Mouse (Mus musculus) v-Abl transformed pro-B cells (cell line): ENCODE measurements around the gene Papolg.
"Not testable (repeated sequence)": the region's sequence is repeated elsewhere in the genome, so short reads cannot be mapped to it uniquely, and the experiment has no call there.

Source experiments
- in situ Hi-C, 2 experiments: fragments of 400-800 bp; cut with MboI; formaldehyde crosslinking; loops; one replicate each; pipeline ENCODE4 v1.15.1; 2025; ENCODE audit not compliant: unreplicated experiment in 2 of 2

Papolg gene

GRCm38 (mm10) chr11:23895060-23895426 lies at the start of gene Papolg:
TSS of gene Papolg (minus strand) at chr11:23895253.
- in situ Hi-C loops, result no loop called here

DNA sequence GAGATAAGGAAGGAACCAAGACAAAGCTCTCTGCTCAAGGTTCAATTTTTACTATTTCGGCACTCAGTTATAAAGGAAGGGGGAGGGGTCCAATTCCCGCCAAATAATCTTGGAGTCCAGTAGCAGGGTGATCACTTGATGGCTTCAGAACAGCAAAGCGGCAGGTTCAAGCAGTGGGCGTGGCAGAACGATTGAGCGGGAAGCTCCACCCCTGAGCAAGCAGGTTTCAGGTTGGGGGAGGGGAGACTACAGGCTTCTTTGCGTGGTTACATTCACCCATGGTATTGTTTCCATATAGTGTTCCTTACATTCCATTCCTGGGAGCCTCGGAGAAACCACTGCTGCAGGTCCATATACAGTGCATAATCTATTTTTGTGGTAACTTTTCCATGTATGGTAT lies 33.1 kb upstream of the Papolg start:
- in situ Hi-C loops, result not testable (repeated sequence)

DNA sequence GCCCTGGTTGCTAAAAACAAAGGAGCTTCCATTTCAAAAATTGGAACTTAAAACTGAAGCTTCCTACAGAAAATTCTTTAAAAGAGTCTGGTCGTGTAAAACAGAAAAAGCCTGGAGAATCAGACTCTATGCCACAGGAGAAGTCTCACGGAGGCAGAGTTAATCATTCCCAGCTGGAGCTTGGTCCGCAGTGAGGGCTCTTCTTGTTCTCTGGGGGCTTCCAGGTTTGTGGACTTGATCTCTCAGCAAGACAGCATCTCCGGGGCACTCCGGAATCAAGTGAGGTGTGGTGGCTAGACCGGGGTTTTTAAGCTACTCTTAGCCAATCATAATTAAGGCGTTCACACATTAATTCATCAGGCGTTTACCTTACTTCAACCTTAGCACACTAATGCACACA lies 32.6 kb upstream of the Papolg start:
- in situ Hi-C loops, result no loop called here

GRCm38 (mm10) chr11:23913824-23914223 lies 18.8 kb upstream of the Papolg start:
- in situ Hi-C loops, result not testable (repeated sequence)

DNA sequence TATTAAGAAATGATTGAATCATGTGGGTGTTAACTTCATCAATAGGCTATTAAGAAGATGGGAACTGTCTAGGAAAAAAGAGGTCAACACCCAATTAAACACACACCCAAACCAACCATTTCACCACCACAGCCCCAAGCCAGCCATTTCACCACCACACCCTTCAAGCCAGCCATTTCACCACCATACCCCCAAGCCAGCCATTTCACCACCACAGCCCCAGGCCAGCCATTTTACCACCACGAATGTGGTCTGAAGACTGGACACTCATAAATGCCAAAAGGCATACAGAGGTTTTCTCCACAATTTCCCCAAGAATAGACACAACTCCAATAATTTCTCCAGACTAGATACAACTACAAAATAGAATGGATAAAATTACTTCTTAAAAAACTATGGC lies 8.9 kb upstream of the Papolg start:
- in situ Hi-C loops, result no loop called here

DNA sequence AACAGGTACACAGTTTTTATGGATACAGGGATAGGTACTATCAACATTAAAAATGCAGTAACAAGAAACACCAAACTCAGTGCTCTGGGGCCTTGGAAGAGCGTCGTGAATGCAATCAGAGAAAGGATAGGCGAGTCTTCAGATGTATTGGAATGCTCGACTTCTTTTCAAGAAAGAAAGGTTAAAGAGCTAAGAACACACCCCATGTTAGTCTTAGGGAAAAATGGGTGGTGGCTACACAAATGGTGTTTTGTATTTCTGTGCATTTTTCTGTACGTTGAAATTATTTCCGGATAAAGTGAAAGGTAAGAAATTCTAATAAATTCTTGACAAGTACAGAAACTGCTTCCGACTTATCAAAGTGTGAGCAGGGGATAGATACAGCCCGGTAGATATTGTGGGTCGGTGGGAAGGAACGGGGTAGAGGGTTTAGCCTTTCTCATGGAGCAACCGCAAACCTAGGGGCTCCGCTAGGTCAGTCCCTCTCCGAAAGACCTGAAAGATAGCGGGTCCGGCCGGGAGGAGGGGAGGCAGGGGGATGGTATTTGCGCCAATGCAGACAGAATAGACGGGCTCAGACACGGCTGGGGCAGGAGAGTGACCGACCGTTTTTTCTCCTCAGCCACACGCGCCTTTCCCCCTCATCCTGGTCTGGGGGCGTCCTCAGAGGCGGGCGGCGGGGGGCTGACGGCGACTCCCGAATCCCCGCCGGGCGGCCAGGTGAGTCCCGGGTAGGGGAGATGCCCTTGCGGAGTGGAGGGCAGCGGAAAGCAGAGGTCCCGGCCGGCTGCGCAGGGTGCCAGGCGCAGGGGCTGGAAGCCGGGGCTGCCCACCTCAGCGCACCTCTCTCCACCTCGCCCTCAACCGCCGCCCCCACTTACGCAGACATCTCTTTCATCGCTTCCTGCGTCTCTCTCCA lies 653 bp downstream of the Papolg start:
- in situ Hi-C loops, result no loop called here

- in situ Hi-C loops, result no loop called here
Observed at GRCm38 (mm10) chr11:23893556-23893955, 1.5 kb downstream of the Papolg start.

DNA sequence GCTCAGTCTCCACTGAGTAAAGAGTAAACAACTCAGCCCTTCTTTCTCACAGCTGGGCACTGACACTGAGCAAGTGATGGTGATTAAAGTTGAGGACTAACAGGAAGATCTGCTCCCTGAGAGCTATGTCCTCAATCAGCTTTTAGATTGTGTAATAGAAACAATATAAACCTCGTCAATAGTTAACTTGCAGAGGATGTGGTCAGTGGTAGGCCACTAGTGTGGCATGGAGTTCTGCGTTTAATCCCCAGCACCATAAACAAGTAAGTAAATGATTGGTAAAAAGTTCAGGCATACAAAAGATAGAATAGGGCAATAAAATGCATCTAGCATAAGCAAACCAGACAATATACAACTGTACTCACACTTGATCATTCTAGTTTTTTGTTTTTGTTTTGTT lies 30.7 kb downstream of the Papolg start:
- in situ Hi-C loops, result loop anchor here (25.0 kb wide), 2 partner anchors 102 to 377 kb away; partner anchors contain the start of genes Ahsa2 (in 1 of the 2) and Rel (in 1 of the 2)

- in situ Hi-C loops, result loop anchor here (10.0 to 25.0 kb wide), 4 partner anchors 94 to 369 kb away; partner anchors contain the start of genes Ahsa2 (in 1 of the 2) and Rel (in 1 of the 2)
Observed at GRCm38 (mm10) chr11:23856723-23857112, 38.3 kb downstream of the Papolg start.

DNA sequence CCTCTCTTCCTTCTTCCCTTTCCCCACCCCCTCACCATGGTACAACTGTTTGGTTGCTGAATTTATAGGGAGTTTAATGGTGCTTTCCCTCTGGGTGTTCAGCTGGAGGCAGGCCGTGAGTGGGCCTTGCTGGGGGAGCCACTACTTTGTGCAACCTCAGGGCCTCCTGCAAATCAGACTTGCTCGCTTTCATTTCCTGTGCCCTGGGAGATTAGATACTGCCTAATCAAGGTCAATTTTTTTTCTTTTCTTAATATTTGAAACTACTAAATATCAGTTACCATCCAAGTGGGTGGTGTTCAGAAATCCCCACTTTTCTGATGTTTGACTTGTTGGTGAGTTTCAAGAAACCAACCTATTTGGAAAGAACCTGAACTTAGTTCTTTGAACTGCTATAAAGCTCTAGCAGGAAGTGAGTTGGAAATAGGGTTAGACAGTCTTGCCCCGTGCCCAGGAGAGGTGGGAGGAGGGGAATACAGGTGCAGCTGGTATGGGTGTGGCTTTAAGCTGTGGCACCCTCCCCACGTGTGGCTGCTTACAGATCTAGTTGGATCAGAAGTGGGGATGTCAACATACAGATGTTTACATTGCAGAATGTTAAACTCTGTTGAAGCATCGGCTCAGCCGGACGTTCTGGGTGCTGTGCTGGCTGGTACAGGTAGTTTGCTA lies 38.9 kb downstream of the Papolg start:
- in situ Hi-C loops, result loop anchor here (10.0 to 25.0 kb wide), 4 partner anchors 94 to 369 kb away; partner anchors contain the start of genes Ahsa2 (in 1 of the 2) and Rel (in 1 of the 2)

DNA sequence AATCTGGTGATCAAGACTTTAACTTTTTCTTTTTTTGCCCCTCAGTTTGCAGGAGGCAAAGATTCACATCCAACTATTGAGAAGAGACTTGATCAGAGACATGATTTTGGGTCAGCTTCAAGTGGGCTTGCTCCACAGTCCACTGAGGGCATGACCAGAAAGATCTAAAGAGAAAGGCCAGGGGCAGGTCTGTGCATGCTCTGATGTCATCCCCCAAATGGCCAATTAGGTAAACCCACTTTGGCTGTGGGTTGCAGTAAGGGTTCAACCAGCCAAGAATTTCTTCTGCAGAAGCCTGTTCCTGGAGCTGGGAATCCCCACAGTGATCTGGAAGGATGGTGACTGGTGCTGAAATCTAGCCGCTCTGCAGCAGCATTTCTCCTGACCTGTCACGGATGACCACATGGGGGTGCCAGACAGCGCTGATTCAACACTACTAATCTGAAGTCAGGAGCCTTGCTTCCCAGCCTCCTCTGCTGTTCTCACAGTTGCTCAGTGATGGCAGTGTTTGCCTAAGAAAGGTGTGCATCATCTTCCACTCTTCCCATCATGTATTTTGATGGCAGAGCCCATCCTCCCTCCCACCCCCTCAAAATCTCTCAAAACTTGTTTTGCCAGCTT lies 39.8 kb downstream of the Papolg start:
- in situ Hi-C loops, result loop anchor here (10.0 to 25.0 kb wide), 4 partner anchors 93 to 368 kb away; partner anchors contain the start of genes Ahsa2 (in 1 of the 2) and Rel (in 1 of the 2)

DNA sequence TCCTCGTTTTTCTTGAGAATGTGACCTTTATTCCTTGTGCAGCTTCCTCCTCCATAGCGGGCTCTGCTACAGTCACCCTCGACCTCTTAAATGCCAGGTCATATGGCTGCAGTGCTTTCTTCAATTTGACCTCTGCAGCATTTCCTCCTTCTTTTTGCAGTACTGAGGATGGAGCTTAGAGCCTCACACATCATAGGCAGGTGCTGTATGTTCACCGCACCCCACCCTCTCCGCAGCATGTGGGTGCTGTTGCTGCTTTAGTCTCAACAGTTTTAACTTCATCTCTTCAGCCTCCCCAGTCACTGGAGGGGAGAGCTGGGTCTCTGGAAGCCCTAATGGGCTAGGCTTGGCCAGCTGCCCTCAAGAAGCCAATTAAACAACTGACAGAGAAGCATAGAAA lies 41.7 kb downstream of the Papolg start:
- in situ Hi-C loops, result loop anchor here (10.0 to 25.0 kb wide), 4 partner anchors 91 to 366 kb away; partner anchors contain the start of genes Ahsa2 (in 1 of the 2) and Rel (in 1 of the 2)

DNA sequence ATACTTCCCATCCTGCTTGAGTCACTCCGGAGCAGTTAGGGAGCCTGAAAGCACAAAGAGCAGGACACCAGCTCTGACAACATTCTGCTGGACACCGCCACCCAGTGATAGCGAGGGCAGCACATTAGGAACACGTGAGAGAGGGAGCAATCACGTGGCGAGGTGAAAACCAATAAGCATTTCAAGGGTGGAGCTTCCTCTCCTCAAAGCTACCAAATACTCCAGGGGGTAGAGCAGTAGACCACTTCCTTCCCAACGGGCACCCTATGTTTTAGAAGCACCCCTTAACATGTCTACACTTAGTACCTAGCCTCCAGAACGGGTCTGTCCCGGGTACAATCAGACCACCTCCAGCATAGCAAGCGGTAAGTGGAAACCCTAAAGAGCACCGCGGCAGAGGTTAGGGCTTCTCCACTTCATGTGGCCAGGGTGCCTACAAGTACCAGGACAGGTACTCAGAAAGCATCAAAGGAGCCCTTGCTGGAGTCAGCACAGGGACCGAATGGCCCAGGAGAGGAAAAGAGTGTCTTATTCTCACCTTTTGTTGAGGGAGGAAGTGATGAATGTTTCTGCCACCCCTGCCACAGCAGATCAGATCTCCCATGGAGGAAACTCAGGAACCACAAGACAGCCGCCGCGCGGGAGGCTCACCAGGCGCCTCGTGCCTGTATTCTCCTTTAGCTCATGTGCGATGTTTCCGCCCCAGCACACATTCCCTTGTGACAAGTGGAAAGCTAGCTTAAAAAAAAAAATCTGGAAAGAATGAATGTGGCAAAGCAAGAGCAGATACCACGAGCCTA lies 48.8 kb downstream of the Papolg start:
- in situ Hi-C loops, result no loop called here

DNA sequence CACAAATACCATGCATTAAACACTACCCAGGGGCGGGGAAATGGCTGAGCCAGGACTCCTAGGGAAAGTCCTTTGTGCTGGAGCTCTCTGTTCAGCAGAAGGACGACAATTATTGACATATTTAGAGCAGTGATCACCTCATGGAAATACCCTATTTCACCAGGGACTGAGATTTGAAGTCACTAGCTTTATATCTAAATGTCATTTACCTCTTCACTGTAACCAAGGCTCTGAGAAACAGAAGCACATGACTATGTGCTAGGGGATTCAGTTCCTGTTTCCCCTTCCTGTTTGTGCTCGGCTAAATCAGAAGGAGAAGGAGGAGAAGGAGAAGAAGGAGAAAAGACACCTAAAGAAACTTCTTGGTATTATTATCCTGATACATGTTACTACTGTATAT lies 71.8 kb downstream of the Papolg start:
- in situ Hi-C loops, result no loop called here

DNA sequence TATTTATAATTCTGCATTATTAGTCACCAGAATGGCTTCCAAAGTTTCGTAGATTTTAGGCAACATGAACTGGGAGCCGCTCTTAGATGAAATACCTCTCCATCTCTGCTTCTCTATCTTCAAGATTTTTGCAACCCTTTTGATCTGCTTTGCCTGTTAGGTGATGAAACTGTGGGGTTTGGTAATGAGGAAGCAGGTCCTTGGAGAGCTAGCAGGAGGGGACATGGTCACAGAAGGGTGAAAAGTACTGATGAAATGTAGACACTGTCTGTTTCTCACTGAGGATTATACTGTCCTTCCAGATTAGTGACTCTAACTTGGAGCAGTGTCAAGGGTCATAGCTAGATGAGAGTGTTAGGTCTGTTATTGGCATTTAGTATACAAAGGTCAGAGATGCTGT lies 73.4 kb downstream of the Papolg start:
- in situ Hi-C loops, result no loop called here

DNA sequence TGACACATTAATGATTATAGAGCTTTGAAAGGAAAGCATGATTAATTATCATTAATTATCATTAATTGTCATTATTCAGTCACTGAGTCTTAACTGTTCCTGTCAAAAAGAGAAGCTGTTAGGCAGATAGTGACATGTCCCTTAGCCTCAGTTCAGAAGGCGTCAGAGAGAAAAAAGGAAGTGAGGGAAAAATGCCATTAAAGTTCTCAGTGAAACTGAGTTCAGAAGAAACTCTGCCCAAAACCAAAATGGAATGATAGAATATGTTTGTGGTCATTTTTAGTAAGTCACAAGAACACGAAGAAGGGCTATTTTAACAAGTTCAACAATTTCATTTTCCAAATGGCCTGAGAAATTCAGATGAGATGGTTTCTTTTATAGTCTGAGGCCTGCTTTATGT lies 74.1 kb downstream of the Papolg start:
- in situ Hi-C loops, result no loop called here

DNA sequence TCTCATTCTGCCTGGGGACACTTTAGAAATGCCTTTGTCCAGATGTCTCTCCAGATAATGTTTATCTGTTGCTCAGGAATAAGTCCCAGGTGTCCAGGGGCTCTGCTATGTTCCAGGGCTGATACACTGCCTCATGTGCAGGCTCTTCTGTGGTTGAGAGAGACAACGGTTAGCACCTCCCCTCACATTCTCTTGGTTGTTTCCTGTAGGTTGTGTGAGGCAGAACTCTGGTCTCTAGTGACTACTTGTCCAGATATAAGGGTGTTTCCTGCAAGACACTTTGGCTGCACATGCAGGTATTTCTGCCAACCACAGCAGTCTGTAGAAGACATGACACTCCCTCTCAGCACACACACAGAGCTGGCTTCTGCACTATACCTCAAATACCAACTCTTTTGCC lies 76.3 kb downstream of the Papolg start:
- in situ Hi-C loops, result no loop called here
